Mouse (Mus musculus): ENCODE results near the gene Mindy1. TPM values are rescaled to one million over a fixed set of nuclear protein-coding genes. Genes with fewer than 3 reads are reported as not detected.

The Mindy1 gene
- polyA plus RNA-seq, 1 experiment = 43.6 TPM

DNA sequence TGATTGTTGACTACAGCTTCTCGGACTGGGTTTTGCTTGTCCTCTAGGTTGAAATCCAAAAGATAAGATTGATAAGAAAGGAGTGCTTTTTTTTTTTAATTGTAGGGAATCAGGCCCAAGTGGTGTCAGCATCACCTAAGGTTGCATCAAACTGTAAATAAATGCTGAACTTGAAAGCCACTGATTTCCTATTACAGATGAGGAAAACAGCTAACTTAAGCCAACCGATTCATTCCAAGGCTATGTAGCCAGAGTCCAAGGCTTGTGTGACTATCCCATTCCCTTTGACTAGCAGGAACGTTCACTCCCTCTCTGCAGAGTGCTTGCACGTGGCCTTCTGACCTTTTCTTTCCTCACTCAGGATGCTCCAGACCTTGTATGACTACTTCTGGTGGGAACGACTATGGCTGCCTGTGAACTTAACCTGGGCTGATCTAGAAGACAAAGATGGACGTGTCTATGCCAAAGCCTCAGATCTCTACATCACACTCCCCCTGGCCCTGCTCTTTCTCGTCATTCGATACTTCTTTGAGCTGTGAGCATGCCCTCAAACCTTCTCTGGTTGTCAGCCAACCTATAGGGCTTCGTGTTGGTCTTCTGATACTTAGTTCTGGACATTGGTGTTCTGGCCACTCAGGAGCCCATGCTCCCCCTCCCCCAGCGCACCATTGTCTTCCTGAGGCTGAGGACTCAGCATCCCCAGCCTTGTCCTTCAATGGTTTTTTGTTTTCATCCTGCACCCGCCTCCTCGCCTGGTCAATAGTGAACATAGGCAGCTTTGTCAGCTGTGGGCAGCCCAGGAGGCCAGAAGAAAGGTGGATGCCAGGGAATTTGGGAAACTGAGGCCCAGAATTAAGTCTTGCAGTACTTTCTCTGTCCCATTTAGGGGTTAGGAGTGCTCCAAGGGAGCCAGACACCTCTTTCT is 38.8 kb downstream of the Mindy1 start:
- no peak overlapping the region for H3K27ac ChIP-seq (ENCODE audit: insufficient read depth, low read length)
- TF ChIP-seq CTCF (IDR thresholded peaks at IDR 0.05; ENCODE audit: low read depth, low read length) = no peak
- no peak for TF ChIP-seq POLR2A (IDR thresholded peaks at IDR 0.05; ENCODE audit: insufficient read depth, low read length)
- no peak for TF ChIP-seq EP300 (IDR thresholded peaks at IDR 0.05; ENCODE audit: insufficient read depth, low read depth, low read length)

DNA sequence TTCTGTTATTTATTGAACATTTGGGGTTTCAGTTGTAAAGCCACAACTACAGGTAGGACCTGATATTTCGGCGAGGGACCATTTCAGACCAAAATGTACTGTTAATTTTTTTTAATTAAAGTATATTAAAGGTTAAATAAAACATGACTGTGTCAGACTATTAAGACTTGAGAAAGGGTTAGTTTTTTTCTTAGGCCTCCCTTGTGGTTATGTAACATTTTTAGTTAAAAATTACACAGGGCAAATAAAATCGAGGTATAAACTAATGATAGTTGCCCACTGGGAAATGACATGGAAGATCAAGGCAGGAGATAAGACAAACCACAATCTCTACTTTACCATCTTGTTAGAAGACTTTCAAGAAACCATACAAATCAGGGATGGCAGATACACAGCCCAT is 42.3 kb downstream of the Mindy1 start:
- Histone ChIP-seq H3K27me3 (ENCODE audit: control insufficient read depth, insufficient read depth, low read length, poor library complexity, severe bottlenecking) (no peaks in the 10 kb centered on the region), H3K9ac (ENCODE audit: low read depth, poor library complexity, severe bottlenecking) (no peak overlapping the region), H3K4me1 (ENCODE audit: control insufficient read depth, insufficient read depth, low read length) (no peaks in the 10 kb centered on the region), H3K27ac (ENCODE audit: insufficient read depth, low read length) (no peak overlapping the region), H3K4me3 (ENCODE audit: low read depth, low read length) (no peak overlapping the region), H3K36me3 (ENCODE audit: control insufficient read depth, insufficient read depth, low read length, poor library complexity, severe bottlenecking) (peaks cover 76% of the 10 kb centered on the region), H3K9me3 (replicated peaks; ENCODE audit: control insufficient read depth, insufficient read depth, low read length, poor library complexity, severe bottlenecking) (no peaks in the 10 kb centered on the region)
- TF ChIP-seq EP300 (IDR thresholded peaks at IDR 0.05; ENCODE audit: insufficient read depth, low read depth, low read length) = no peak
- no peak for TF ChIP-seq POLR2A (IDR thresholded peaks at IDR 0.05; ENCODE audit: insufficient read depth, low read length)
- no peak for TF ChIP-seq CTCF (IDR thresholded peaks at IDR 0.05; ENCODE audit: low read depth, low read length)

More for the DNA sequence above, 38.8 kb downstream of the Mindy1 start:
- Histone ChIP-seq H3K4me1 (ENCODE audit: control insufficient read depth, insufficient read depth, low read length) (no peaks in the 10 kb centered on the region), H3K27me3 (ENCODE audit: control insufficient read depth, insufficient read depth, low read length, poor library complexity, severe bottlenecking) (no peaks in the 10 kb centered on the region), H3K4me3 (ENCODE audit: low read depth, low read length) (no peak overlapping the region), H3K9me3 (replicated peaks; ENCODE audit: control insufficient read depth, insufficient read depth, low read length, poor library complexity, severe bottlenecking) (no peaks in the 10 kb centered on the region), H3K9ac (ENCODE audit: low read depth, poor library complexity, severe bottlenecking) (no peak overlapping the region), H3K36me3 (ENCODE audit: control insufficient read depth, insufficient read depth, low read length, poor library complexity, severe bottlenecking) (peaks cover 43% of the 10 kb centered on the region)

DNA sequence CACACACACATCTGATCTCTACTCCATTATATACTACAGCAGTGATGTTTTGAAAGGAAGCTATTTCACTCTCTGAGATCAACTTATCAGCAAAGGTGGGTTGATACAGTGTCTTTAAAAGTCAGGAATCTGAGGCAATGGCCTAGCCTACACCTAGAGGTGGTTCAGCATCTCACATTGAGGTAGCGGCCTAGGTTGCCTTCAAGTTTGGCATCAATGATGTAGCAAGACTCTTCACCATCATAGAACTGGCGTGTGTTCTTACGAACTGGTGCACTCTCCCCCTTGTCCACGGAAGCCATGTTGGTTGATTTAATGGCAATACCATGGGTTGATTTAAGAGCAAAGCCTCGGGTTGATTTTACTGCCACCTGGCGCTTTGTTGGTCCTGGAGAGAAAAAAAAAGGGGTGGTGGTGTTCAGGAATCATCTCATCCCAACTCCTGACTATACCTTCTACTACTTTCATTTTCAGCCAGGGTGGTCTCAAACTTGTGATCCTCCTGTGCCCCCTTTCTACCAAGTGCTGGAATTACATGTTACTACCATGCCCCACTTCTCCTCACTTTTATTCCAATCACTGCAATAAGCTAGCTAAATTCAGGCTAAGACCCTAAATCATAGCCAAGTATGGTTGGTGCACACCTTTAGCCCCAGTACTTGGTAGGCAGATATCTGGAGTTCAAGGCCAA is 43.5 kb downstream of the Mindy1 start:
- Histone ChIP-seq H3K9me3 (replicated peaks; ENCODE audit: control insufficient read depth, insufficient read depth, low read length, poor library complexity, severe bottlenecking) (no peaks in the 10 kb centered on the region), H3K9ac (ENCODE audit: low read depth, poor library complexity, severe bottlenecking) (no peak overlapping the region), H3K36me3 (ENCODE audit: control insufficient read depth, insufficient read depth, low read length, poor library complexity, severe bottlenecking) (peaks cover 82% of the 10 kb centered on the region), H3K27me3 (ENCODE audit: control insufficient read depth, insufficient read depth, low read length, poor library complexity, severe bottlenecking) (no peaks in the 10 kb centered on the region), H3K4me1 (ENCODE audit: control insufficient read depth, insufficient read depth, low read length) (no peaks in the 10 kb centered on the region), H3K27ac (ENCODE audit: insufficient read depth, low read length) (no peak overlapping the region), H3K4me3 (ENCODE audit: low read depth, low read length) (no peak overlapping the region)
- no peak for TF ChIP-seq EP300 (IDR thresholded peaks at IDR 0.05; ENCODE audit: insufficient read depth, low read depth, low read length)
- no peak for TF ChIP-seq POLR2A (IDR thresholded peaks at IDR 0.05; ENCODE audit: insufficient read depth, low read length)
- no peak for TF ChIP-seq CTCF (IDR thresholded peaks at IDR 0.05; ENCODE audit: low read depth, low read length)

DNA sequence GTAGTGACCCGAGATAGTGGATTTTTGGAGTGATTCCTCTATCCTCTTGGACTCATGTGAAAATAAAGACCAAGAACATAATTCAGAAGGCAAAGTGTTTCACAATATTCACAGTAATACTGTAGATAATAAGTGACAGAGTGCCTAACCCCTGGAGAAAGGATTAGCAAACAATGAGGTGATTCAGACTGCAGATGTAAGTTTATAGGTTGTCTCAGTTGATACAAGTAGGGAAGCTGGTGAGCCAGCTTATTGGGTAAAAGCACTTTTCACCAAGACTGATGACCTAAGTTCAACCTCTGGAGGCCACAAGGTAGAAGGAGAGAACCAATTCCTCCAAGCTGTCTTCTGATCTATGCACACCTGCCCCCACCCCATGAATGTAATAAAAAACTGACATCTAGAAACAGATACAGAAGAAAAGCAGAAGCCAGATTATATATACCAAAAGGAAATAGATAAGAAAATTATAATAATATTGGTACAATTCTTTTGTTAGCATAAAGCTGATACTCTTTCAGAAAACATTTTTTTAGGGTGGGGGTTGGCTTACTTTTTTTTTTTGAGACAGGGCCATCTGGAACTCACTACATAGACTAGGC is 47.8 kb downstream of the Mindy1 start:
- H3K9ac ChIP-seq (ENCODE audit: low read depth, poor library complexity, severe bottlenecking) = no peak overlapping the region
- no peak overlapping the region for H3K4me3 ChIP-seq (ENCODE audit: low read depth, low read length)
- H3K27me3 ChIP-seq (ENCODE audit: control insufficient read depth, insufficient read depth, low read length, poor library complexity, severe bottlenecking) = no peaks in the 10 kb centered on the region
- H3K27ac ChIP-seq (ENCODE audit: insufficient read depth, low read length) = no peak overlapping the region
- H3K36me3 ChIP-seq (ENCODE audit: control insufficient read depth, insufficient read depth, low read length, poor library complexity, severe bottlenecking) = peaks cover 64% of the 10 kb centered on the region
- TF ChIP-seq CTCF (IDR thresholded peaks at IDR 0.05; ENCODE audit: low read depth, low read length) (no peak), POLR2A (IDR thresholded peaks at IDR 0.05; ENCODE audit: insufficient read depth, low read length) (no peak), EP300 (IDR thresholded peaks at IDR 0.05; ENCODE audit: insufficient read depth, low read depth, low read length) (no peak)
- H3K9me3 ChIP-seq (replicated peaks; ENCODE audit: control insufficient read depth, insufficient read depth, low read length, poor library complexity, severe bottlenecking) = no peaks in the 10 kb centered on the region
- H3K4me1 ChIP-seq (ENCODE audit: control insufficient read depth, insufficient read depth, low read length) = no peaks in the 10 kb centered on the region

DNA sequence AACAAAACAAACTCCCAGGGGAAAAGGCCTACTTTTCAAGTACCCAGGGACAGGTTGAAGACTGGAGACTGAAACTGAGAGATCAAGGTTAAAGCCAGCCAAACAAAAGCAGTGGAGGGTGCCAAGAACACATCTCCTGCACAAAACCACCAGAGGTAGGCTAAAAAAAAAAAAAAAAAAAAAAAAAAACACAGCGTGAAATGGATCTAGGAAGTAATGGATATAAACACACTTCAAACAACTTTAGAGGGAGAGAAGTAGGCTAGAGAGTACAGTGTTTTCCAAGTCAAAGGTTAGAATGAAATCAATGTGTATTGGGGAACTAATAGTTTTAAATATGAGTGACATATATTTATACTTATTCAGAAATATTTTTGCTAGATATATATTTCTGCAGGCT is 50.4 kb downstream of the Mindy1 start:
- Histone ChIP-seq H3K4me3 (ENCODE audit: low read depth, low read length) (no peak overlapping the region), H3K9me3 (replicated peaks; ENCODE audit: control insufficient read depth, insufficient read depth, low read length, poor library complexity, severe bottlenecking) (no peaks in the 10 kb centered on the region), H3K36me3 (ENCODE audit: control insufficient read depth, insufficient read depth, low read length, poor library complexity, severe bottlenecking) (peaks cover 45% of the 10 kb centered on the region), H3K9ac (ENCODE audit: low read depth, poor library complexity, severe bottlenecking) (no peak overlapping the region), H3K4me1 (ENCODE audit: control insufficient read depth, insufficient read depth, low read length) (no peaks in the 10 kb centered on the region), H3K27me3 (ENCODE audit: control insufficient read depth, insufficient read depth, low read length, poor library complexity, severe bottlenecking) (no peaks in the 10 kb centered on the region), H3K27ac (ENCODE audit: insufficient read depth, low read length) (no peak overlapping the region)
- TF ChIP-seq EP300 (IDR thresholded peaks at IDR 0.05; ENCODE audit: insufficient read depth, low read depth, low read length) = no peak
- TF ChIP-seq POLR2A (IDR thresholded peaks at IDR 0.05; ENCODE audit: insufficient read depth, low read length) = no peak
- TF ChIP-seq CTCF (IDR thresholded peaks at IDR 0.05; ENCODE audit: low read depth, low read length) = no peak

Data from ES-Bruce4 (cell line).